Mouse (Mus musculus) CD8-positive naive resting alpha-beta T cell, adult 2 months (primary cell): ENCODE results near the gene 2610318N02Rik.
"Not testable (repeated sequence)": the region's sequence is repeated elsewhere in the genome, so short reads cannot be mapped to it uniquely, and the experiment has no call there.

ENCODE experiments used
- DNase-seq, 2 experiments: peaks; one replicate each; pipeline ENCODE4 v3.0.0; 2022; ENCODE audit warnings: low read depth in 2 of 2, low spot score in 2 of 2

The 2610318N02Rik gene

DNA sequence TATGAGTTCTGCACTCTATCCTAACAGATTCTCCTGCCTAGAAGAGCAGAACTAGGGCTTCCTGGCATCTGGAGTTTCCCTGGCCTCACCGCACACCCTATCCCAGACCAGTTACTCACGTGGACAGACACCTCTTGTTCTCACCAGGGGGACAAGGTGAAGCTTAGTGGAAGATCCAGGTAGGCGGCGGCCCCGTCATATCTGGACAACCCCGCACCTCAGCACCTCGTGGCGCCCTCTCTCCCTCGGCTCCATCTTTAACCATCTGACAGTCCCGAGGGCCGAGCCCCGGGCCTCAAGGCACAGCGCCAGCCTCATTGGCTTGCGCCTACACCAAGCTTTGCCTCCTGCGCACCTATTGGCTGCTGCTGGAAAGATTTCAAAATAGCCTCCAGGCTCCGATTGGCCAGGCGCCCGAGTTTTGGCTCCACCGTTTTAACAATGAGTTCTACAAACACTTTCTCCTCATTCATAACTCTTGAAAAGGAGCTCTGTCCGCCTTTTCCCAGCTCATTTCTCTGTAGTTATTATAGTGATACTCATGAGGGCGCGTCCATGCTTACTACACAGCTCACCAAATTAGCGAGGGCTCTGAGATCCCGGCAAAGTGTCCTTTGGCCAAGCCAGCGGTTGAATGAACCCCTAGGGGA, at the start of gene 2610318N02Rik:
TSS of gene 2610318N02Rik (minus strand) at position 297 of the 650 bp plus-strand sequence.
- peak; percentile 27 to 31 for DNase-seq

DNA sequence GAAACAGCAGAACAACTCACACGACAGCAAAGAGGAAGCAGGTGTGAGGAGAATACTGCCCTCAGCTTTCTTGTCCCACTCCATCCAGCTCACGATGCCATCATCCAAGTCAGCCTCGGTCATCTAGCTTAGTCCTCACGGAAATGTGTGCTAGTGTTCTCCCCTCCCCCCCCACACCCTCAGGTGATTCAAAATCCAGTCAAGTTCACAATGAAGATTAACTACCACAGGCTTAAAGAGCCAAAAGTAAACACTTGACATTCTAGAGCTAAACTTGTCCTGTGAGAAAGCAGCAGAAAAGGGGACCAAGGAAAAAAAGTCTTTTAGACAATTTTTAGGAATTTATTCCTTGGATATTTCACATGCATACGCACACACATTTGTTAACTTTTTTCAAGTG, 43.1 kb upstream of the 2610318N02Rik start:
- no peak for DNase-seq

DNA sequence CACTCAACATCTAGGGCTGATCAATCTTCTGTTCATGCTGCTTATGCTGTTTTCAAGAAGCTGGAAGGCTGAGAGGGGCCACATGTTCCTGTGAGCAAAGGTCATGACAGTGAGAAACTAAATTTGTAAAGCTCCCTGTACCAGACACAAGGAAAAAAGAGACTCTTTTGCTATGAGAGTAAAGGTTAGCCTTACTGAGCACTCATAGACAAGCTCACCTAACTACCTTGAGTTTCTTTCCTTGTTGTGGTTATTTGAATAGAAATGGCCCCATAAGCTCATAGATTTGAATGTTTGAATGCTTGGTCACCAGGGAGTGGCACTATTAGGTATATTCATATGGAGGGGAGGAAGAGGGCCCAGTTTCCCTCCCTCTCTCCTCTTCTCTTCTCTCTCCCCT, 42.2 kb upstream of the 2610318N02Rik start:
- no peak for DNase-seq

DNA sequence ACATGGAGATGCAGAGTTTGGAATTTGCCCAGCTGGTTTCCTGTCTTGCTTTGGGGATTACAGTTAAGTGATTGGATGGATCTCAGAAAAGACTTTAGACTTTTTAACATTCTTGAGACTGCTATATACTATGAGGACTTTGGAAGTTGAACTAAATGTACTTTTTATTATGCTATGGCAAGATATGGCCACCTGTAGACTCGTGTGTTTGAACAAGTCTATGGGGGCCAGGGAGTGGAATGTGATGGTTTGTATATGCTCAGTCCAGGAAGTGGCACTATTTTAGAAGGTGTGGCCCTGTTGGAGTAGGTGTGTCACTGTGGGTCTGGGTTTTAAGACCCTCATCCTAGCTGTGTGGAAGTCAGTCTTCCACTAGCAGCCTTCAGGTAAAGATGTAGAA, 40.5 kb upstream of the 2610318N02Rik start:
- DNase-seq, result not testable (repeated sequence)

DNA sequence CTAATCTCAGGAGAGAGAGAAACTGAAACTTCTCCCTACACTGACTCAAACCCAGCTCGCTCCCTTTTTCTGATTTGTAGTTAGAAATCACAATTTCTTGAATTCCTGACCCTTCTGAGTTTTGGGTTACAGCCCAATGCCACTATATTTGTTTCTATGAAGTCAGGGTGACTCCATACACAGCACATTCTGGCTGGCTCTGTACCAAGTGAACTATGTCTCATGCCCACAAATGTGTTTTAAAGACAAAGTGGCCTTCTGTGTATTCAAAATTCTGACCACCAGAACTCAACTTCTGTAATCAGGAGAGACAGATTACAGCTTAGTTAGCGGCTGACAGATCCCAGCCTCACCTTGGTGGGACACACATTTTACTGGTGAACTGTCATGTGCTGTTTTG, 29.4 kb upstream of the 2610318N02Rik start:
- DNase-seq, result no peak

DNA sequence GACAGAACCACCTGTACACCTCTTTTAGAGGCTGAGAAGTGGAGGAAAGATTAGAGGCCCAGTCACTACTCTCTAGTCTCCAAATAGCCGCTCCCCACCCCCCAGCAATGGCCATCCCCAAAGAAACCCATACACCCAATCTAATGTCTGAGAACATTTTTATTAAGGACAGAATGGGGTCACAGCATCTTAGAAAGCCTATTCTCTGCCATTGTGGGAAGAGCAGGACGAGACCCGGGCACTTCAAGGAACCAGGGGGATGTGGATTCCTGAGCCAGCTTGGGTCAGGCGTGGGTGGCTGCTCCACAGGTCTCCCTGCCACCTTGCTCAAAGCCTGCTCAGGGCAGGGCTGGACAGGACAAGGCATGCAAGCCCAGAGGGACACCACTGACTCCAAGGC, 26.9 kb upstream of the 2610318N02Rik start:
- no peak for DNase-seq

DNA sequence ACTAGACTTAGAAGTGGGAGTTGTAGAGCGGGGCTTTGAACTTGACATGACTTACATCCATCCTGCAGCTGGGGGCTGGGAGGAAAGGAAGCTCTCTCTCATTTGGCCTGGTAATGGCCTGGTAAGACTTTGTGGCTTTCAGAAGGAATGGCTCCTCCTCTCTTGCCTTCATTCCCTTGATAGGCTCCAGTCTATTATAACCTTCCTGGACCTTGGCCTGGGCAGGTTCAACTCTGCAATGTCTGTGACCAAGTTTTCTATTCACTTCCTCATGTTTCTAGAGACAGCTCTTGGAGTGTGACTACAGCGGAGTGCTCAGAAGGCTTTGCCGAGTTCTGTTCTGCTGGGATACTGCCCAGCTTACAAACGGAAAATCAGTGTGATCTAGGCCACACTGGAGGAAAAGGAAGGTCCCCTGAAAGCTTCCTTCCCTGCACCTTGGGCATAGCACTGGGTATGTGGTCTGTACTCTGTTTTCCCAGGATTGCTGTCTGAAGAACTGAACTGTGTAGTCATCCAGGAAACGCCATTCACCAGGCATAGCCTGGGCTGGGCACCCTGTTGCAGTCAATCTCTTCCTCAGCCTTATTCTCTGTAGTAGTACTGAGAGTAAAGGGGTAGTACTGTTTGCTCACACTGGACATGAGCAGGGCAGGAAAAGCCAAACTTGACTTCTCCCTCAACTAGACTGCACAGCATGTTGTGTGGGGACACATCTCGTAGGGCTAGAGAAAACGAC, 25.7 kb upstream of the 2610318N02Rik start:
- DNase-seq, result no peak

DNA sequence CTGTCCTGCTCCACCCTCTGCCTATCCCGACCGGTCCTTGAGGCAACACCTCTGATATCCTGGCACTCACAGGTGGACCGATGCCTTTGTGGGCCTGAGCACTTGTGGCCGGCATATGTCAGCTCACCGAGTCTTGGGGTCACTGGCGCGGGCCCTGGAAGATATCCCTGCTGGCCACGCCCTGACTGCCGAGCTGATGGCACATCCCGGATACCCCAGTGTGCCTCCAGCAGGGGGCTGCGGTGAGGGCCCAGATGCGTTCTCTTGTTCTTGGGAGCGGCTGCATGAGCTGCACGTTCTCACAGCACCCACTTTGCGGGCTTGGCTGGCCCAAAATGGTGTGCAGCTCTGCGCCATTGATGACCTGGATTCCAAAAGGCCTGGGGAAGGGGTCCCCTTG, 23.1 kb upstream of the 2610318N02Rik start:
- peak in 1 of 2 experiments; percentile 19 for DNase-seq

DNA sequence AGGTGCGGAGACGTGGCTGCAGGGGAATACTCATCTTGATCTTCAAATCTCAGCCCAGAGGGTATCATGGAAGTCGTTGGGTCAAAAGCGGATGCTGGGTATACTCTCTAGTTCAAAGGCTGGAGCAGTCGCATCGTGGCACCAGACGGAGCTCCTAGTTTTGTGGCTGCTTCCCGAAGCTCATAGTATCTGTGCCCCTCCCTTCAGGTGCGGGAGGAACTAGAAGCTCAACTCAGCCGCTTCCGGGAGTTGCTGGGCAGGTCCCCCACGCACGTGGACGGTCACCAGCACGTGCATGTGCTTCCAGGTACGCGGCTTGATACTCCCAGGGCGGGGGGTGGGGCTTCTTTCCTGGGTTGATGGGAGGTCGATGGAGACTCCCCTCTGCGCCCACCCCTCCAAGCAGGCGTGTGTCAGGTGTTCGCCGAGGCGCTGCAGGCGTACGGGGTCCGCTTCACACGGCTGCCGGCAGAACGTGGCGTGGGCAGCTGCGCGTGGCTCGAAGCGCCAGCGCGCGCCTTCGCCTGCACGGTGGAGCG, 22.5 kb upstream of the 2610318N02Rik start:
- DNase-seq, result peak in 1 of 2 experiments; percentile 20

DNA sequence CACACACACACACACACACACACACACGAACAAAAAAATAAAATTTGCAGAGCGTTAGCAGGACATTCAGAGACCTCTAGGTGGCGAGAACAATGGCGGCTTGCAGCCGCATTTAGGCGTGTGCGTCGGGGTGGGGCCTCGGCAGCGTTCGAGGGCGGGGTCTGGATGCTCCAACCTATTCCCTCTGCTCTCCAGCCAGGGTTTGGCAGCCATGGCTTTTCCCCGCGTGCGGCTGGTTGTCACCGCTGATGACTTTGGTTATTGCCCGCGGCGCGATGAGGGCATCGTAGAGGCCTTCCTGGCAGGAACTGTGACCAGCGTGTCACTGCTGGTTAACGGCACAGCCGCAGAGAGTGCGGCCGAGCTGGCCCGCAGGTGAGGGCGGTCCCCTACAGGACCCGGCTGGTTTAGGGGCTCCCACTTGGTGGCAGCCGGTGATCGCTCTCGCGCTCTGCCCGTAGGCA, 21.8 kb upstream of the 2610318N02Rik start, which contains the start of gene Ccdc116:
TSS of gene Ccdc116 (minus strand) at position 458 of the 464 bp plus-strand sequence.
- peak; percentile 70 to 77 for DNase-seq

DNA sequence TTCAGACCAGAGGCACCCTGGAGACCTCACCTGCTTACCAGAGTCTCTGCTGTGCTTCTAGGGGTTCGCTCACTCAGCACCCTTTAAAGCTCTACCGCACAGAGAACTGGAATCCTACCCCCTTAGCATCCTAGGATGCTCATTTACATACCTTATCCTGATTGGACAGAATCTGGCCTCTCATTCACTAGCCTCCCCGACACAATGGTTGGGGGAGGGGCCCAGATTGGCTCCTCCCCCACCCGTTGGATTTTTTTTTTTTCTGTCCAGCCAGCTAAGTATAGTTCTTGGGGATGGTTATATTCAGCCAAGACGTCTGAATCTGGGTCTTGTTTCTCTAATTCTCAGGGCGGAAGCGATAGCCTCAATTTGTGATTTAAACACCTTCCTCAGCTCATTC, 19.4 kb upstream of the 2610318N02Rik start, which contains the start of gene Ydjc:
TSS of gene Ydjc (plus strand) at position 283 of the 400 bp plus-strand sequence.
- no peak for DNase-seq

DNA sequence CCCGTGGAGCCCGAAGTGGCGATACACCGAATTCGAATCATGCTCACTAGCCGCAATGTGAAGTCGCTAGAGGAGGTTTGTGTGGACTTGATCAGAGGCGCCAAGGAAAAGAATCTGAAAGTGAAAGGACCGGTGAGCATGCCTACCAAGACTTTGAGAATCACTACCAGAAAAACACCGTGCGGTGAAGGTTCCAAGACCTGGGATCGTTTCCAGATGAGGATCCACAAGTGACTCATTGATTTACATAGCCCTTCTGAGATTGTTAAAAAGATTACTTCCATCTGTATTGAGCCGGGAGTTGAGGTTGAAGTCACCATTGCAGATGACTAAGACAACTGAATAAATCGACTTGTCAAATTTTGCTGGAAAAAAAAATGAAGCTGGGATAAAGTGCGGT, 12.4 kb upstream of the 2610318N02Rik start:
- DNase-seq, result no peak

DNA sequence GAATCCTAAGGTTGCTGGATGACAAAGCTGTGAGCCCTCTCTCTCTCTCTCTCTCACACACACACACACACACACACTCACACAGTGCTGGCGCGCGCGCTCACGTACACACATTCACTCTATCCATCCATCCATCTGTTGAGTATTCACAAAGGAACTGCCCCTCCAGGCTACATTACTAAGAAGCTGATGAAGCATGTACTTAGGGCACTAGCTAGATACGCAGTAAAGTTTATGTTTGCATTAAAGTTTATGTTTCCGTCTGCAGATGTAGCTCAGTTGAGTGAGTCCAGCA, 7.9 kb upstream of the 2610318N02Rik start:
- DNase-seq, result no peak

DNA sequence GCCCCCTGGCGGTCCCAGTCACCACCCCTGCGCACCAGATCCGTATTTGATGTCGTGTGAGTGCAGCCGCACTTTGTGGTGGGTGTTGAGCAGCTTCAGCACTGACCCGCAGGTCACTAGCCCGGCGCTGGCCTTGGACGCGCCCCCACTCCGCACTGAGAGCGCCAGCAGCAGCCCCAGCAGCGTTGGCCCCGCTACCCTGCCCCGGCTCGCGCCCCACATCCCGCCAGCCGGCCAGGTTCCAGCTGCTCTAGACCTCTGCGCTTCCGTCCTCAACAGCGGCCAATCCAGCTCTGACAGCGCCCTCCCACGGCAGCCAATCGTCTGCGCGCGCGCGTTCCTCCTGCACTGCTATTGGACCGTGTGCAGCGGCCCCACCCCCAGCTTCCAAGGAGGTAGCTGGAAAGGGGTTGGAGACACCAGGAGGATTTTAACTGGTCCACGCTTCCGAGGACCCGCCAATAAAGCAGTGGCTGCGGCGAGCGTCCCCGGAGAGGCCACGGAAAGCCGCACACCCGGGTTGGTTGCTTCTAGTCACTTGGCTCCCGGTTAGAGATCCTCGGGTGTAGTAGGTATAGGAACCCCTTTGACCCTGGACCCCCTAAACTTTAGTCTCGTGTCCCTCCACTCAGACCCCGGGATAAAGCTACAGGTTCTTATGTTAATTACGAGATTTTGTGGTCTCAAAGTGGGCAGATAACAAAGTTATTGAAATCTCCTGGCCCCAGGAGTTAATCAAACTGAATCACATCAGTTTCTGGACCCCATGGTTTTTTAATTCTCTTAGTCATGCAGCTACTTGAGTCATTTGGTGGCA, 7.3 kb upstream of the 2610318N02Rik start, which contains the start of gene Sdf2l1:
TSS of gene Sdf2l1 (minus strand) at position 295 of the 817 bp plus-strand sequence.
- peak; percentile 93 to 96 for DNase-seq

DNA sequence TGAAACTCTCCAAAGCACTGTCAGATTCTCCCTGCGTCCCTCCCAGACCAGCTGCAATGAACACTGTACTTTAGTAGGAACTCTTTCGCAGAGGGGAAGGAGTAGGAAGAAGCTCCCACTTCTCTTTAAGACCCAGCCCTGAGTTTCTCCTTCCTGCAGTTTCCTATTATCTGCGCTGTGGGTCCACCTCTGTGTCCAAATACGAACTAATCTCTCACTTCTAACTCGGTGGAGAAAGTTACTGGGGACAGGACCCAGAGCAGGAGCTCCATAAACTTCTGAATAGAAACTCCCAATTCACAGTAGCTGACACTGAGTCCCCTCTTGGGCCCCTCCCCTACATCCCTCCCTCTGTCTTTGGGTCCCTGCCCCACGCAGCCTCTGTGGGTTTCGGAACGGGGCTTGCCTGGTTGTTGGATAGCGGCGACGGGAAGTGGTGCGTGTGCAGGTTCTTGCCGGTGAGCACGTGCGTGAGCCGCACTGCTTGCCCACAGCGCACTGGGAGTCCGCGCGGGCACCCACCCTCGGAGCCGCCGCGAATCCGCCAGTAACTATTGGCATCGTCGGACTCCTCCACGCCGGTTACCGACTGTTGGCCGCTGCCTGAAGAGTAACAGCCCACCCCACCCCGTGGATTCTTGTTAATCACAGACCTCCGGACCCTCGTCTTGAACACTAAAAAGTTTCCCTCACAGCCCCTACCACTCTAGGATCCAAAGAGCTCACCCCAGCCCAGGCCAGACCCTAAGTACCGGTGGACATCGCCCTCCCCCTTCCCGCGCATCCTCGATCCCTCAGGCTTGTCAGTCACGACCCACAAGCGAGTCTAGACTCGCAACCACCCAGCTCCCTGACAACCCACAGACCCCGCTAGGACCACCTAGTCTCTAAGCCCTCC, 6.5 kb upstream of the 2610318N02Rik start:
- peak; percentile 29 for DNase-seq

DNA sequence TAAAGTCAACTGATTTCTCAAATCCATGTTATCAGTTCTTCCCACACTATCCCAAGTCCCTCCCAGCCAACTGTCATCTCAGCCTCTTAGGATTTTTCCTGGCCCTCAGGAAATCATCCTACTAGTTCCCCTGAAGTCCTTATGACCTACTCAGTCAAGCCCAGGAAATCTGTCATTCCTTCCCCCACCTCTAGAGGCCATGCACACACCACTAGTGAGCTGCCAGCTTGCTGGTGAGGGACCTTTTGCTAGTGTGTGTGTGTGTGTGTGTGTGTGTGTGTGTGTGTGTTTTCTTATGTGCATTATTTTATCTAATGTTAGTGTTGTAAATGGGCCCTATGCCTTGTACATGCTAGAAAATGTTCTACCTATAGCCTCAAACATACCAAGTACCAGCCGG, 2.3 kb upstream of the 2610318N02Rik start:
- DNase-seq, result peak; percentile 52 to 59

DNA sequence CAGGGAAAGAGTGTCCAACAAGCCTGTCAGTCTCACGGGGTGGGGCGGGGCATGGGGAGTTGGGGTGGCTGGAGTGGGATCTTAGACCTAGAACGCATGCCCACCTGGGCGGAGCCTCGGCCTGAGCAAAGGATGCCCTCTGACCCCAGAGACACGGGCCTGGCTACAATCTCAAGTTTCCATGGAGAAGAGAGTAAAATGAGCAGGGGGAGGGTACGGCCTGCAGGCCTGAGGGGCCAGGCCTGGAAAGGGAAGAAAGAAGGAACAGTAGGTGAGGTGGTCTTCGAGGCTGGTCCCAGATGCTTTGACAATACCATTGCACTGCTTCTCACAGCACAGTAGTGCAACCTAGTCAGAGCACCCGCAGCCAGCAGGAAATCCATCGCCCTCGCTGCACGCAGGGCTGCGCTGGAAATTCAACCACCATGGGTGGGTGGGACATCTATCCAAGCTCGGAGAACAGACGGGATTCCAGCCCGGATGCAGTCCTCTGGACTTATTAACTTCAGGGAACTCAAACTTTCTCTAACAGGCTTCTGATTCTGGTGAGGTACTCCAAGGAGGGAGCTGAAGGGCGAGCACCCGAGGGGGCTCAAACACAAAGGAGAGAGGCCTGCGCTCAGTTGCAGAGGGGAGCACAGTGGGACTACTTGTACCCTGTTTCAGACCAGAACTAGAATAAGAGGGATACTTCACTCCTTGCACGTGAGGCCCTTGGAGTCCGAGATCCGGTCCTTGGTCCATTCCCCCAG, 672 bp downstream of the 2610318N02Rik start:
- no peak for DNase-seq

DNA sequence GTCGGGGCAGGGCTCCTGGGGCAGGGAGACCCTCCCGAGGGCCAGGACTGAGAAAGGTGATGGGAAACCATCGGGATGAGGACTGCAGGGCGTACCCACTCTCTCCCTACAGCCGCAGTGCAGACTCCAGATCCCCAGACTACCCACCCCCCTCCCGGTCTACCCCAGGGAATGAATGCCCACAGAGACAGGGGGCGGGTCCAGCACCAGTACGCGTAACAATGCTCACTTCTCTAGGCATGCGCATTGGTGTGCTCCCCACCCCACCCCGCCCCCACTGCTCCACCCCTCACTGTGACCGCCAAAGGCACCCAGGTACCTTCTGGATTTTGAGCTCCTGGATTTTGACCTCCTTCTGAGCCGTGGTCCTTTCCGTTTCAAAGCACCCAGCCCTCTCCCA, 3.4 kb downstream of the 2610318N02Rik start:
- DNase-seq, result no peak

DNA sequence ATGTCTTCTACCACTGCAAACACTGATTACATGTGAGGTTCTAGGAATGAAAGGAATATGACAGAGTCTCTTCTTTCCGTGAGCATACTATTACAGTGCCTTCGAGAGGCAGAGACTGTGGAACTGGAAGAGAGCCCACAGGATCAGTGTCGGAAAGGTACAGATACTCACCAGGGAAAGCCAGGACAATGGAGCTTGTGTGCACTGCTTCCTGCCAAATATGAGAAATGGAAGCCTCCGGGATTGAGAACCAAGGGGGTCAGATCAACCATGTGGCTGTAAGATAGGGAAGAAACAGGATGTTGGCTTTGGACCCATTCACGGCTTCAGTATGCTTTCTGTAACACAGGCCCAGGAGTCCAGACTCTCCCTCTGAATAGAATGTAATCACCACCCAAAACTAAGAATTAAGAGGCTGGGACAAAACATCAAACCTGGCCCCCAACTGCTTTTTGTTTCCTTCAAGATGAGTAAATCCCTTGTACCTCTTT, 7.6 kb downstream of the 2610318N02Rik start:
- no peak for DNase-seq
